In the genomic region with DNA sequence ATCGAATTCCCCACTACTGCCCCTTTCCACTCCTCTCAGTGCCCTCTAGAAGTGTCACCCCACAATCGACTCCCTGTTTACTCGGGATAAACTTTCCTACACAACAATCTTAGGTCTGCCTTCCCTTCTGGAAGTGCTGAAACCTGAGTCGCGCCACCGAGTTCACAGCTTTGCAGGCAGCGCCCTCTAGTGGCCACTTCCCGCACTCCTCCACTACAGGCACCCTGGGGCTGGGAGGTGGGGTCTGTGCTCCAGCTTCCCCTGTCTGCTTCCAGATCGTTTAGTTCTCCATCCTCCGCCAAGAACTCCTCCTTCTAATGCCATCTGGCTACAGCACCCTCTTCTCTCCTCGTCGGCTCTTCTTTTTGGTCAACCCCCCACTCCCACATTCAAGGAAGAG, we compare ENCODE assay signal across 8 mouse cellular contexts. TPM values are rescaled to one million over a fixed set of nuclear protein-coding genes. Genes with fewer than 3 reads are reported as not detected.
DNase-seq lines count a peak whose midpoint lies in the region; ATAC-seq lines count a peak whose summit lies in the region.

No protein-coding gene starts in this region.

- peak overlapping the region; percentile 54 for H3K4me2 ChIP-seq in embryonic facial prominence, embryonic 13.5 days
- peak overlapping the region; percentile 31; the same call in 1 of the 2 replicates for H3K4me2 ChIP-seq in kidney, embryonic 14.5 days (replicated peaks; ENCODE audit: low read depth, low read length)

- peak; percentile 44 for DNase-seq in 416B (ENCODE audit: low read depth)
- peak; percentile 79 to 84 for DNase-seq in adrenal gland, postnatal 36 days
- DNase-seq in heart, embryonic 10.5 days (ENCODE audit: low spot score) = peak; percentile 83
- DNase-seq in liver = peak; percentile 71
- peak; percentile 25 to 63 for DNase-seq in spleen, postnatal 14 days (ENCODE audit: low spot score in 2 of 2)

- no peak overlapping the region for H3K9ac ChIP-seq in embryonic facial prominence, embryonic 13.5 days
- no peak overlapping the region for H3K9ac ChIP-seq in kidney, embryonic 14.5 days (ENCODE audit: low read depth, low read length)

- H3K9me3 ChIP-seq in embryonic facial prominence, embryonic 13.5 days = no peaks in the 10 kb centered on the region
- H3K9me3 ChIP-seq in heart, embryonic 10.5 days = no peaks in the 10 kb centered on the region
- no peaks in the 10 kb centered on the region for H3K9me3 ChIP-seq in kidney, embryonic 14.5 days (ENCODE audit: control insufficient read depth, low read length)

- peaks cover 17% of the 10 kb centered on the region for H3K4me1 ChIP-seq in embryonic facial prominence, embryonic 13.5 days
- no peaks in the 10 kb centered on the region for H3K4me1 ChIP-seq in heart, embryonic 10.5 days
- H3K4me1 ChIP-seq in kidney, embryonic 14.5 days (ENCODE audit: control insufficient read depth, insufficient read depth, low read length) = no peaks in the 10 kb centered on the region

- H3K4me3 ChIP-seq in embryonic facial prominence, embryonic 13.5 days = peak overlapping the region; percentile 22
- peak overlapping the region; percentile 40 for H3K4me3 ChIP-seq in heart, embryonic 10.5 days
- no peak overlapping the region; the same call in 1 of the 2 replicates for H3K4me3 ChIP-seq in kidney, embryonic 14.5 days (ENCODE audit: low read length)

- ATAC-seq in embryonic facial prominence, embryonic 13.5 days (ENCODE audit: insufficient number of reproducible peaks, insufficient read depth, low FRiP score, low TSS enrichment, low read depth) = no peak
- ATAC-seq in kidney, embryonic 14.5 days (ENCODE audit: low FRiP score, low TSS enrichment) = peak; percentile 70; the same call in 1 of the 2 replicates
- ATAC-seq in monocyte, adult 5-6 weeks (replicated peaks; ENCODE audit: insufficient number of reproducible peaks, low FRiP score, low TSS enrichment, poor library complexity, severe bottlenecking) = peak; percentile 68

- H3K27me3 ChIP-seq in embryonic facial prominence, embryonic 13.5 days = peaks cover 24% of the 10 kb centered on the region
- peaks cover 24% of the 10 kb centered on the region; the same call in 1 of the 2 replicates for H3K27me3 ChIP-seq in heart, embryonic 10.5 days (ENCODE audit: insufficient read depth, poor library complexity, severe bottlenecking)
- H3K27me3 ChIP-seq in kidney, embryonic 14.5 days (ENCODE audit: control insufficient read depth, insufficient read depth, low read length) = no peaks in the 10 kb centered on the region; the same call in 1 of the 2 replicates

- WGBS in embryonic facial prominence, embryonic 13.5 days = 17% methylated on average over 12 of the region's 12 CpGs
- 14% methylated on average over 12 of the region's 12 CpGs for WGBS in heart, embryonic 10.5 days
- WGBS in kidney, embryonic 14.5 days = 15% methylated on average over 12 of the region's 12 CpGs

- H3K27ac ChIP-seq in embryonic facial prominence, embryonic 13.5 days = no peak overlapping the region
- no peak overlapping the region for H3K27ac ChIP-seq in heart, embryonic 10.5 days
- no peak overlapping the region for H3K27ac ChIP-seq in kidney, embryonic 14.5 days (ENCODE audit: low read depth, low read length)

- H3K36me3 ChIP-seq in embryonic facial prominence, embryonic 13.5 days = no peaks in the 10 kb centered on the region
- H3K36me3 ChIP-seq in heart, embryonic 10.5 days = no peaks in the 10 kb centered on the region
- H3K36me3 ChIP-seq in kidney, embryonic 14.5 days (ENCODE audit: control insufficient read depth, insufficient read depth, low read length) = no peaks in the 10 kb centered on the region

RNA-seq across cellular contexts. Expression of a gene that starts 40.6 kb away (rescaled TPM):
- under 1 TPM; 0.07 to 0.13 TPM for total RNA-seq in adrenal gland, postnatal 36 days (2021)
- 0.84 and 1.0 TPM in 2 replicates for polyA plus RNA-seq in embryonic facial prominence, embryonic 13.5 days (2015; fragmentation: Nextera tagmentation; extraction: Ambion mirVana)
- polyA plus RNA-seq in heart, embryonic 10.5 days (2016; fragmentation: Nextera tagmentation; extraction: Ambion mirVana) = 0.07 and 0.16 TPM in 2 replicates
- 0.13 and 0.14 TPM in 2 replicates for polyA plus RNA-seq in kidney, embryonic 14.5 days (2014; fragmentation: Nextera tagmentation; extraction: Ambion mirVana)
- 0.86 TPM in 1 of 3 replicates, not detected in the others for total RNA-seq in monocyte, adult 5-6 weeks (2017)
